Mouse (Mus musculus): ENCODE measurements around the gene Smurf1. TPM values are rescaled to one million over a fixed set of nuclear protein-coding genes. Genes with fewer than 3 reads are reported as not detected.

Gene Smurf1
- polyA plus RNA-seq, 1 experiment = 21.9 TPM

GRCm38 (mm10) chr5:144858527-144858926 lies 107.1 kb downstream of the Smurf1 start:
- WGBS = 83% methylated on average over 15 of the region's 15 CpGs
- Histone ChIP-seq H3K27ac (ENCODE audit: insufficient read depth, low read length) (no peak overlapping the region), H3K4me3 (replicated peaks; ENCODE audit: insufficient read depth, low read depth, low read length) (no peak overlapping the region), H3K4me1 (ENCODE audit: control insufficient read depth, insufficient read depth, low read length) (peaks cover under 1% of the 10 kb centered on the region; the same call in 1 of the 2 replicates), H3K27me3 (ENCODE audit: control insufficient read depth, insufficient read depth, low read length) (no peaks in the 10 kb centered on the region)
- TF ChIP-seq CTCF (IDR thresholded peaks at IDR 0.05; ENCODE audit: borderline replicate concordance, insufficient read depth, low read depth, low read length) (no peak), POLR2A (IDR thresholded peaks at IDR 0.05; ENCODE audit: borderline replicate concordance, insufficient read depth, low read length) (no peak)
- DNase-seq = no peak

- 54% methylated on average over 6 of the region's 6 CpGs for WGBS
- peaks cover 6% of the 10 kb centered on the region for H3K4me1 ChIP-seq (ENCODE audit: control insufficient read depth, insufficient read depth, low read length)
- H3K4me3 ChIP-seq (replicated peaks; ENCODE audit: insufficient read depth, low read depth, low read length) = no peak overlapping the region
- H3K27ac ChIP-seq (ENCODE audit: insufficient read depth, low read length) = no peak overlapping the region
- no peaks in the 10 kb centered on the region for H3K27me3 ChIP-seq (ENCODE audit: control insufficient read depth, insufficient read depth, low read length)
- no peak for TF ChIP-seq CTCF (IDR thresholded peaks at IDR 0.05; ENCODE audit: borderline replicate concordance, insufficient read depth, low read depth, low read length)
- TF ChIP-seq POLR2A (IDR thresholded peaks at IDR 0.05; ENCODE audit: borderline replicate concordance, insufficient read depth, low read length) = no peak
- no peak for DNase-seq
Observed at GRCm38 (mm10) chr5:144855936-144856335, 109.7 kb downstream of the Smurf1 start.

DNA sequence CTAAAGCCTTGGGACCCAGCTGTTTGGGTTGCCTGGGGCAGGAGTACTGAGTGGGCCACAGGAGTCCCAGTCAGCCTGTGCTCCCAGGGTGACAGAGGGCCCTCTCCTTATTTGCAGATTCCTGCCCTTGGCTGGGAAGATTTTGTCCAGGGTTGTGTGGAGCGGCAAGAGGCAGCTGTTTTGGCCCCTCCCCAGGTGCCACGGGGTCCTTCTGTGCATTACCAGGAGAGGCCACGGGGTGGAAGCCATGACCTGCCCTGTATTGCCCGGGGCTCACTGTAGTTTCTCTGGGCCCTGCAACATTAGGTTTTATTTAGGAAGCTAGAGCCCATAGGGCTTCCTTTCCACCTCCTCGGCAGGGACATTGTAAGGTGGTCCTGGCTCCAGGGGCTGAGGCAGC lies 111.7 kb downstream of the Smurf1 start:
- H3K4me1 ChIP-seq (ENCODE audit: control insufficient read depth, insufficient read depth, low read length) = peaks cover 10% of the 10 kb centered on the region
- TF ChIP-seq CTCF (IDR thresholded peaks at IDR 0.05; ENCODE audit: borderline replicate concordance, insufficient read depth, low read depth, low read length) = no peak
- no peak for TF ChIP-seq POLR2A (IDR thresholded peaks at IDR 0.05; ENCODE audit: borderline replicate concordance, insufficient read depth, low read length)
- H3K27ac ChIP-seq (ENCODE audit: insufficient read depth, low read length) = no peak overlapping the region
- DNase-seq = no peak
- no peak overlapping the region for H3K4me3 ChIP-seq (replicated peaks; ENCODE audit: insufficient read depth, low read depth, low read length)
- H3K27me3 ChIP-seq (ENCODE audit: control insufficient read depth, insufficient read depth, low read length) = no peaks in the 10 kb centered on the region
- WGBS = 80% methylated on average over 5 of the region's 5 CpGs

GRCm38 (mm10) chr5:144851820-144852219 lies 113.8 kb downstream of the Smurf1 start:
- H3K27ac ChIP-seq (ENCODE audit: insufficient read depth, low read length) = no peak overlapping the region
- WGBS = 96% methylated on average over 3 of the region's 3 CpGs
- DNase-seq = no peak
- TF ChIP-seq POLR2A (IDR thresholded peaks at IDR 0.05; ENCODE audit: borderline replicate concordance, insufficient read depth, low read length) = no peak
- no peak for TF ChIP-seq CTCF (IDR thresholded peaks at IDR 0.05; ENCODE audit: borderline replicate concordance, insufficient read depth, low read depth, low read length)
- H3K4me3 ChIP-seq (replicated peaks; ENCODE audit: insufficient read depth, low read depth, low read length) = no peak overlapping the region
- H3K27me3 ChIP-seq (ENCODE audit: control insufficient read depth, insufficient read depth, low read length) = no peaks in the 10 kb centered on the region
- H3K4me1 ChIP-seq (ENCODE audit: control insufficient read depth, insufficient read depth, low read length) = peaks cover 13% of the 10 kb centered on the region

DNA sequence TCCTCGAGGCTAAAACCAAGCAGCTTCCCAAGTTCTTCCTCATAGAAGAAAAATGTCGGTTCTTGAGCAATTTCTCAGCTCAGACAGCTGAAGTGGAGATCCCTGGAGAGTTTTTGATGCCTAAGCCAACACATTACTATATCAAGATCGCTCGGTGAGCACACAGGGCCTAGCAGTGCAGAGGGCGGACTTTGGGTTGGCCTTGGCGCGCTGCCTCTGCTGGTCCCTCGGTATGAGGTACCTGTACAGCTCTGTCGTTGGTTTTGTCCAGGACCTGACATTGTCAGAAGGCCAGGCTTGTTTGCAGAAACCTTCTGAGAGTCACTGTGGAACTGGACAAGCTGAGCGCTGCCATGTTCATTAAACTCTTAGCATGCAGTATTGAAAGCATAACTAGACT lies 115.7 kb downstream of the Smurf1 start:
- no peaks in the 10 kb centered on the region for H3K27me3 ChIP-seq (ENCODE audit: control insufficient read depth, insufficient read depth, low read length)
- no peak for DNase-seq
- TF ChIP-seq POLR2A (IDR thresholded peaks at IDR 0.05; ENCODE audit: borderline replicate concordance, insufficient read depth, low read length) (no peak), CTCF (IDR thresholded peaks at IDR 0.05; ENCODE audit: borderline replicate concordance, insufficient read depth, low read depth, low read length) (no peak)
- H3K4me3 ChIP-seq (replicated peaks; ENCODE audit: insufficient read depth, low read depth, low read length) = no peak overlapping the region
- 80% methylated on average over 10 of the region's 10 CpGs for WGBS
- no peak overlapping the region for H3K27ac ChIP-seq (ENCODE audit: insufficient read depth, low read length)
- H3K4me1 ChIP-seq (ENCODE audit: control insufficient read depth, insufficient read depth, low read length) = peaks cover 28% of the 10 kb centered on the region

- WGBS = 14% methylated on average over 5 of the region's 5 CpGs
- DNase-seq = peak in 1 of 2 experiments; percentile 51
- H3K27me3 ChIP-seq (ENCODE audit: control insufficient read depth, insufficient read depth, low read length) = no peaks in the 10 kb centered on the region
- peaks cover 34% of the 10 kb centered on the region for H3K4me1 ChIP-seq (ENCODE audit: control insufficient read depth, insufficient read depth, low read length)
- TF ChIP-seq POLR2A (IDR thresholded peaks at IDR 0.05; ENCODE audit: borderline replicate concordance, insufficient read depth, low read length) (no peak), CTCF (IDR thresholded peaks at IDR 0.05; ENCODE audit: borderline replicate concordance, insufficient read depth, low read depth, low read length) (no peak)
- no peak overlapping the region for H3K4me3 ChIP-seq (replicated peaks; ENCODE audit: insufficient read depth, low read depth, low read length)
- no peak overlapping the region for H3K27ac ChIP-seq (ENCODE audit: insufficient read depth, low read length)
Observed at GRCm38 (mm10) chr5:144848735-144849134, 116.9 kb downstream of the Smurf1 start.

GRCm38 (mm10) chr5:144845352-144845751 lies 120.3 kb downstream of the Smurf1 start:
- peak overlapping the region; percentile 52 for H3K27ac ChIP-seq (ENCODE audit: insufficient read depth, low read length)
- peak; percentile 84 to 89 for DNase-seq
- 18% methylated on average over 20 of the region's 20 CpGs for WGBS
- peaks cover 31% of the 10 kb centered on the region for H3K4me1 ChIP-seq (ENCODE audit: control insufficient read depth, insufficient read depth, low read length)
- TF ChIP-seq POLR2A (IDR thresholded peaks at IDR 0.05; ENCODE audit: borderline replicate concordance, insufficient read depth, low read length) = 0 out of 2 replicates have a peak, but pooled peaks have one; percentile 11
- no peak; the same call in 1 of the 2 replicates for TF ChIP-seq CTCF (IDR thresholded peaks at IDR 0.05; ENCODE audit: borderline replicate concordance, insufficient read depth, low read depth, low read length)
- no peak overlapping the region for H3K4me3 ChIP-seq (replicated peaks; ENCODE audit: insufficient read depth, low read depth, low read length)
- H3K27me3 ChIP-seq (ENCODE audit: control insufficient read depth, insufficient read depth, low read length) = no peaks in the 10 kb centered on the region

- TF ChIP-seq CTCF (IDR thresholded peaks at IDR 0.05; ENCODE audit: borderline replicate concordance, insufficient read depth, low read depth, low read length) (no peak; the same call in 1 of the 2 replicates), POLR2A (IDR thresholded peaks at IDR 0.05; ENCODE audit: borderline replicate concordance, insufficient read depth, low read length) (no peak)
- H3K27me3 ChIP-seq (ENCODE audit: control insufficient read depth, insufficient read depth, low read length) = no peaks in the 10 kb centered on the region
- no peaks in the 10 kb centered on the region for H3K4me1 ChIP-seq (ENCODE audit: control insufficient read depth, insufficient read depth, low read length)
- no peak for DNase-seq
- no peak overlapping the region for H3K4me3 ChIP-seq (replicated peaks; ENCODE audit: insufficient read depth, low read depth, low read length)
- WGBS = 89% methylated on average over 3 of the region's 3 CpGs
- no peak overlapping the region for H3K27ac ChIP-seq (ENCODE audit: insufficient read depth, low read length)
Observed at GRCm38 (mm10) chr5:144836100-144836499, 129.5 kb downstream of the Smurf1 start.
